Mouse (Mus musculus) stomach, postnatal 0 days (tissue): ENCODE measurements around the gene Gm28230. TPM values are rescaled to one million over a fixed set of nuclear protein-coding genes. Genes with fewer than 3 reads are reported as not detected.
A peak's percentile ranks its signal among the peaks of the same experiment; 100 is the strongest.

Experiments used
- ATAC-seq: fragments of 200-750 bp; cut with Nextera tagmentation; 2 replicates; pipeline ENCODE4 v1.8.0; 2017; ENCODE audit not compliant: low FRiP score, low TSS enrichment
- DNase-seq: peaks from one replicate; pipeline ENCODE4 v3.0.0-alpha.2; 2016; ENCODE audit warnings: low spot score
- H3K27ac ChIP-seq: fragments of 300-500 bp; sonication (generic); replicated peaks from 2 replicates; pipeline ENCODE4 v1.5.1; 2014; ENCODE audit warnings: mild to moderate bottlenecking, control low read depth
- H3K27me3 ChIP-seq: fragments of 300-500 bp; sonication (generic); 2 replicates; pipeline ENCODE4 v1.6.1; 2014; ENCODE audit warnings: low read length; ENCODE audit not compliant: control insufficient read depth, insufficient read depth
- H3K36me3 ChIP-seq: fragments of 300-500 bp; sonication (generic); 2 replicates; pipeline ENCODE4 v1.6.1; 2014; ENCODE audit warnings: low read length, mixed read lengths; ENCODE audit not compliant: control insufficient read depth, insufficient read depth
- H3K4me1 ChIP-seq: fragments of 300-500 bp; sonication (generic); replicated peaks from 2 replicates; pipeline ENCODE4 v1.6.1; 2014; ENCODE audit warnings: antibody characterized with exemption; ENCODE audit not compliant: control insufficient read depth, insufficient read depth
- H3K4me2 ChIP-seq: fragments of 300-500 bp; sonication (generic); replicated peaks from 2 replicates; pipeline ENCODE4 v1.6.1; 2014; ENCODE audit warnings: low read depth, mild to moderate bottlenecking, control low read depth, moderate library complexity
- H3K4me3 ChIP-seq: fragments of 300-500 bp; sonication (generic); 2 replicates; pipeline ENCODE4 v1.5.1; 2014; ENCODE audit warnings: low read depth, low read length, control low read depth
- H3K9ac ChIP-seq: fragments of 300-500 bp; sonication (generic); 2 replicates; pipeline ENCODE4 v1.6.1; 2014; ENCODE audit warnings: mild to moderate bottlenecking, low read length, control low read depth, mixed read lengths
- H3K9me3 ChIP-seq: fragments of 300-500 bp; sonication (generic); 2 replicates; pipeline ENCODE4 v1.6.1; 2016; ENCODE audit warnings: low read length; ENCODE audit not compliant: control insufficient read depth
- CTCF ChIP-seq: IDR thresholded peaks from 2 replicates; pipeline ENCODE4 v1.5.1; 2016; ENCODE audit warnings: antibody characterized with exemption, low read depth, mild to moderate bottlenecking, moderate library complexity
- EP300 ChIP-seq: optimal IDR thresholded peaks from 2 replicates; pipeline ENCODE3; 2016; ENCODE audit warnings: antibody characterized with exemption
- WGBS: fragments of 180-500 bp; shearing (Covaris S2); extraction: QIAGEN DNeasy Blood & Tissue Kit; methylation state at CpG from one replicate; pipeline ENCODE4 v1.1.7; 2014; 5-methylcytosine and 5-hydroxymethylcytosine counted together
- polyA plus RNA-seq: library from polyadenylated mRNA; unstranded; fragments of >200 nt; fragmentation: Nextera tagmentation; extraction: Ambion mirVana; gene quantifications from 2 replicates; pipeline ENCODE4 v1.2.1, GENCODE M21; 2015

Gm28230 gene
- polyA plus RNA-seq, 1 experiment from 2014 or later: not detected

- H3K4me2 ChIP-seq: peak overlapping the region; percentile 49
- H3K36me3 ChIP-seq: no peaks in the 10 kb centered on the region
- H3K27ac ChIP-seq: no peak overlapping the region
- H3K9me3 ChIP-seq: no peaks in the 10 kb centered on the region
- DNase-seq (peak; percentile 23), ATAC-seq (peak; percentile 41; the same call in 1 of the 2 replicates)
- peak overlapping the region; percentile 37 for H3K4me3 ChIP-seq
- WGBS: under 1% methylated on average over 80 of the region's 86 CpGs
- TF ChIP-seq CTCF (no peak), EP300 (no peak)
- peaks cover 33% of the 10 kb centered on the region for H3K27me3 ChIP-seq
- no peaks in the 10 kb centered on the region for H3K4me1 ChIP-seq
- no peak overlapping the region for H3K9ac ChIP-seq
Measured at GRCm38 (mm10) chr2:74698201-74699052, 28.1 kb upstream of the Gm28230 start.

DNA sequence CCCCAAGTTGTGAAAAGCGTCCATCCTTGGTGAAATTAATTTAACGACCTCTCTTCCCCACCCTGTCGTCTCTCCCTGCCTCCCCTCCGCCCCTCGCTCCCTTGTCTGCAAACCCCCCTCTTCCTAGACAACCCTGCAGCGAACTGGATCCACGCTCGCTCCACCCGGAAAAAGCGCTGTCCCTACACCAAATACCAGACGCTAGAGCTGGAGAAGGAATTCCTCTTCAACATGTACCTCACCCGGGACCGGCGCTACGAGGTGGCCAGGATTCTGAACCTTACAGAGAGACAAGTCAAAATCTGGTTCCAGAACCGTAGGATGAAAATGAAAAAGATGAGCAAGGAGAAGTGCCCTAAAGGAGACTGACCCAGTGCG, 27.5 kb upstream of the Gm28230 start:
- no peak for DNase-seq
- TF ChIP-seq CTCF: no peak
- no peak for TF ChIP-seq EP300
- Histone ChIP-seq H3K4me2 (peak overlapping the region; percentile 49; the same call in 1 of the 2 replicates), H3K27me3 (peaks cover 33% of the 10 kb centered on the region), H3K27ac (no peak overlapping the region), H3K36me3 (no peaks in the 10 kb centered on the region), H3K4me3 (no peak overlapping the region; the same call in 1 of the 2 replicates), H3K9ac (no peak overlapping the region), H3K9me3 (no peaks in the 10 kb centered on the region), H3K4me1 (no peaks in the 10 kb centered on the region)
- WGBS: 4% methylated on average over 17 of the region's 17 CpGs
- ATAC-seq: no peak

GRCm38 (mm10) chr2:74699664-74700545, 26.6 kb upstream of the Gm28230 start:
- DNase-seq: no peak
- peaks cover 36% of the 10 kb centered on the region for H3K27me3 ChIP-seq

GRCm38 (mm10) chr2:74700546-74701112, 25.9 kb upstream of the Gm28230 start:
- no peak overlapping the region for H3K4me2 ChIP-seq
- H3K27me3 ChIP-seq: peaks cover 35% of the 10 kb centered on the region
- no peaks in the 10 kb centered on the region for H3K36me3 ChIP-seq
- H3K4me1 ChIP-seq: no peaks in the 10 kb centered on the region
- WGBS: 9% methylated on average over 22 of the region's 22 CpGs
- no peak overlapping the region for H3K27ac ChIP-seq
- H3K9me3 ChIP-seq: no peaks in the 10 kb centered on the region
- ATAC-seq (no peak), DNase-seq (no peak)
- no peak for TF ChIP-seq EP300
- no peak for TF ChIP-seq CTCF
- H3K4me3 ChIP-seq: no peak overlapping the region
- no peak overlapping the region for H3K9ac ChIP-seq

More at GRCm38 (mm10) chr2:74699664-74700545, 26.6 kb upstream of the Gm28230 start:
- Histone ChIP-seq H3K4me1 (no peaks in the 10 kb centered on the region), H3K9me3 (no peaks in the 10 kb centered on the region), H3K9ac (no peak overlapping the region), H3K4me2 (no peak overlapping the region), H3K27ac (no peak overlapping the region), H3K4me3 (no peak overlapping the region), H3K36me3 (no peaks in the 10 kb centered on the region)
- TF ChIP-seq EP300: no peak
- no peak for ATAC-seq
- 8% methylated on average over 23 of the region's 23 CpGs for WGBS

GRCm38 (mm10) chr2:74701949-74702819, 24.3 kb upstream of the Gm28230 start:
- Histone ChIP-seq H3K4me3 (no peak overlapping the region), H3K27ac (no peak overlapping the region), H3K9me3 (no peaks in the 10 kb centered on the region), H3K36me3 (no peaks in the 10 kb centered on the region), H3K9ac (no peak overlapping the region), H3K4me2 (no peak overlapping the region), H3K4me1 (no peaks in the 10 kb centered on the region), H3K27me3 (peaks cover 39% of the 10 kb centered on the region)
- TF ChIP-seq CTCF (peak; percentile 92), EP300 (no peak)
- WGBS: 15% methylated on average over 17 of the region's 17 CpGs
- no peak for ATAC-seq
- DNase-seq: peak; percentile 76
